Mouse (Mus musculus): ENCODE measurements around the gene Dlg1.
A peak's percentile ranks its signal among the peaks of the same experiment; 100 is the strongest.

The Dlg1 gene

DNA sequence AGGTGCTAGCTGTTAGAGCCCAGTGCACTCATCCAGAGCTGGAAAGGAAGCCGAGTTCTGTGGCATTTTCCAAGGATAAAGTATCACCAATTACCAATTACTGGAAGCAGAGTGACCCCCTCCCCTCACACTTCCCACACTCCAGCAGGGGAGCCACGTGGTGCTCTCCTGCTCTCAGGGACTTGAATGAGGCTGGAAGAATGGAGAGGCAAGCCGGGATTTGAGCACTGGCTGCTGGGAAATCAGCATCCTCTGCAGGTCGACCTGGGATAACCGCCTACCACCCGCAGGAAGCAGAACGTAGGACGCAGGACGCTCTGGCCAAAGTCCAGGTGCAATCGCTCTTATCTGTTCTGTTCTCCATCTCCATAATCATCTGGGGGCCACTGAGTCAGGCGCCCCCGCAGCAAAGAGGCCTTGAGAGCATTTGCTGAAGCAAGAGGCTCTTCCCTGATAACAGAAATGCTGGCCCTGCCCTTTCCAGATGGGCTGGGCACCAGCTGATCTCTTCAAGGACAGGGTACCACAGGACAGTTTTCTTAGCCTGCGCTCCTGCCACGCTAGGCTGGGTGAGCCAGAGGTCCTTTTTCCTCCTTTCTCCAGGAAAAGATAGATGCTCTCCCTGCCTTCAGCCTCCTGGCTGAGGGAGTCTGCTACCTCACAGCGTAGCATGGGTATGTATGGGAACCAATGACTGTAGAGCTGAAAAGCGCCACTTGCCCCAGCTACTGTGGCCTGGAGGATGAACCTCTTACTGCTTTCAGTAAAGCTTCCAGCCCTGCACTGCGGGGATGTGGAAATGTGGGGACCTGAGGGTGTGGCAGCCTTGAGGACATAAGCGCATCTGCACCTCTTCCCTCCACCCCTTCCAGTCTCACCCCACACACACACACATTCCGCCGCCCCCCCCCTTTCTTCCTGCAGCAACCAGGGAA, 242.9 kb downstream of the Dlg1 start:
- DNase-seq (ENCODE audit: low spot score), result no peak

DNA sequence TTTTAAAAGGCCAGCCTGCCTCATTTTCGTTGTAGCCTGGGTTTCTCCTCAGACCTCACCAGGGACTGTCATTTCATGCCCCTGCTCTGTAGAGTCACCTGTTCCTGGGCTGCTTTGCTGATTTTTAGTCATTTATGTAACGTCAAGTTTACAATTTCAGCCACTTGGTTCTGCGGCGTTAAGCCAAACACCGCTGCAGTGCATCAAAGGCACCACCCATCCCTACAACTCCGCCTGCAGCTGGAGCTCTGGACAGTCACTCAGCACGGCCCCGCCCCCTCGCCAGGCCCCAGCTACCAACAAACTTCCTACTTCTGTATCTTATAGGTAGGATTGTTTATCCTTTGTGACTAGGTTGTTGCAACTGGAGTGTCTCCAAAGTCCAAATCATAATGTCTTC, 243.7 kb downstream of the Dlg1 start:
- peak; percentile 58 for DNase-seq (ENCODE audit: low spot score)

- DNase-seq (ENCODE audit: low spot score), result no peak
These were observed 245.7 kb downstream of the Dlg1 start for GRCm38 (mm10) chr16:31908959-31909358.

- no peak for DNase-seq (ENCODE audit: low spot score)
These were observed 247.1 kb downstream of the Dlg1 start for GRCm38 (mm10) chr16:31910281-31910847.

DNA sequence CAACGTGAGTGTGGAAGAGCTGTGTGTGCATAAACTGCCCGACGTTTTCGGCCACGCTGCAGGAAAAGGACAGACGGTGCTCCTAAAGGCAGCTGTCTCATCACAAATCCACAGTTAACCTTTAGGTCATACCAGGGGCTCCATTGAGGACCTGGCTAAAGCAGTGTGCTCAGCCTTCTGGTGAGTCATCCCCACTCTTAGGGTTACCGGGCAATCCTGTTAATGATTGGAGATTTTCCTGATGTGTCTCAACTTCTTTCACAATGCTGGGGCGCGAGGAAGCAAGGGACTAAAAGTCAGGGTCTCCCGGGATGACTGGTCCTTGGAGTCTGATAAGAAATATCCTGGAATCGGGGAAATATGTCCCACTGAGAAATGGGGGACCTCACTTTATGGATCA, 254.5 kb downstream of the Dlg1 start:
- no peak for DNase-seq (ENCODE audit: low spot score)

DNA sequence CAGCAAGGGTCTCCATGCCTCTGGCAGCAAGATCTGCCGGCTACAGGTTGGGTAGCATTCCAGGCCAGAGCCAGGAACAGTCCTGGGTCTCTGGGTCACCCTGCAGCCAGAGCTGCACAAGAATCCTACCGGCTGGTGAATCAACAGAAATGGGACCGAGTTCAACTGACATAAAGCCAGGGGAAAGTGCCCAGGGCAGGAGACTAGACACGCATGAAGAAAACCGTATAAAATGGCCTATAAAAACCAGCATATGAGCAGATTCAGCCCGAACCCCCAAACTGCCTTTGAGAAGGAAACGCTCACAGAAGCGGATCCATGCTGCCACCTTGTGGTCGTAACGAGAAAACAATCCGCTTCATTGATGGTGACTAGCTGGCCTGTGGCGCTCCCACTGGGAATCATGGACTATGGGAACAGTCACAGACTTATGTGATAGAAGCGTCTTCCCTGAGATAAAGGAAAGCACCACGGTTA, 255.0 kb downstream of the Dlg1 start:
- peak; percentile 92 for DNase-seq (ENCODE audit: low spot score)

GRCm38 (mm10) chr16:31924368-31924767, 261.1 kb downstream of the Dlg1 start:
- no peak for DNase-seq (ENCODE audit: low spot score)
